Mouse (Mus musculus): ENCODE data around the gene Dusp5. TPM values are rescaled to one million over a fixed set of nuclear protein-coding genes. Genes with fewer than 3 reads are reported as not detected.

Gene Dusp5
- 12.3 TPM for polyA plus RNA-seq (2015; fragmentation: Illumina TruSeq; extraction: RNeasy Lipid Tissue Mini Kit (QIAGEN cat#74804); ENCODE audit: insufficient read depth, low replicate concordance)

DNA sequence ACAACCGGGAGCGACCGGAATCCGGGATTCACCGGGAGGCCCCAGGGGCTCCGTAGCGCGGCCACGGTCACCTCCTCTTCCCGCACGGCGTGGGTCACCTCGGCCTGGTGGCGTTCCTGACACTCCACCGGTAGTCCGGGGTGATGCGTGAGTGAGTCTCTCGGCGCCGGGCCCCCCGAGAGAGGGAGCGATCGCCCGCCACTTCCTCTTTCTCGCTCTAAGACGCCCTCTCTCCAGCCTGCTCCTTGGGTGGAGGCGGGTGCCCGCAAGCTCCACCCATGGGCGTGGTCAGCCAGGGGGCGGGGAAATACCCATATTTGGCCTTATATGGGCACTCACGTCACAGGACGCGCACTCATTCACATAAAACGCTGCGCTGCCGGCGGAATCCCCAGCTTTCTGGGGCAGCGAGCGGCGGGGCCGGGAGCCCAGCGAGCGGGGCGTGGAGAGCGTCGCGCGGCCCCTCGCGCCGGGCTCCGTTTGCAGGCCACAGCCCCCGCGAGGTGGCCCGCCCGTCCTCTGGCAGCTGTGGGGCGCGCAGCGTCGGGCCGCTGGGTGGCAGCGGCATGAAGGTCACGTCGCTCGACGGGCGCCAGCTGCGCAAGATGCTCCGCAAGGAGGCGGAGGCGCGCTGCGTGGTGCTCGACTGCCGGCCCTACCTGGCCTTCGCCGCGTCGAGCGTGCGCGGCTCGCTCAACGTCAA lies at the start of gene Dusp5:
Gene Dusp5 (plus strand): TSS at position 358 of the 703 bp plus-strand sequence.

DNA sequence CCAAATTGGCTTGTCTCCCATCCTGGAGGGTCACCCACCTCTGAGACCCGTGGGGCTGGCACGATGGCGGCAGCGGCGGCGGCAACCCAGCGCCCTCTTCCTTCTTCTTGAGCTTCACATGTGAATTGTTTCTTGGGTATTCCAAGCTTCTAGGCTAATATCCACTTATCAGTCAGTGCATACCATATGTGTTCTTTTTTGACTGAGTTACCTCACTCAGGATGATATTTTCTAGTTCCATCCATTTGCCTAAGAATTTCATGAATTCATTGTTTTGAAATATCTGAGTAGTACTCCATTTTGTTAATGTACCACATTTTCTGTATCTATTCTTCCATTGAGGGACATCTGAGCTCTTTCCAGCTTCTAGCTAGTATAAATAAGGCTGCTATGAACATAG lies 60.1 kb downstream of the Dusp5 start, which contains the start of gene Nutf2-ps1:
Gene Nutf2-ps1 (minus strand): TSS at position 101 of the 400 bp plus-strand sequence.

Other genes with a start within 250 kb of the Dusp5 start
- 20.7 TPM for gene Mxi1, start 218.6 kb upstream of the Dusp5 start, polyA plus RNA-seq (2015; fragmentation: Illumina TruSeq; extraction: RNeasy Lipid Tissue Mini Kit (QIAGEN cat#74804); ENCODE audit: insufficient read depth, low replicate concordance)
- not detected for gene Gm10197, start 157.3 kb upstream of the Dusp5 start, polyA plus RNA-seq (2015; fragmentation: Illumina TruSeq; extraction: RNeasy Lipid Tissue Mini Kit (QIAGEN cat#74804); ENCODE audit: insufficient read depth, low replicate concordance)
- 94.0 TPM for gene Smndc1, start 138.5 kb upstream of the Dusp5 start, polyA plus RNA-seq (2015; fragmentation: Illumina TruSeq; extraction: RNeasy Lipid Tissue Mini Kit (QIAGEN cat#74804); ENCODE audit: insufficient read depth, low replicate concordance)
- gene Nutf2-ps1, start 60.0 kb downstream of the Dusp5 start, polyA plus RNA-seq (2015; fragmentation: Illumina TruSeq; extraction: RNeasy Lipid Tissue Mini Kit (QIAGEN cat#74804); ENCODE audit: insufficient read depth, low replicate concordance): 6.9 TPM
- 76.2 TPM for gene Smc3, start 71.3 kb downstream of the Dusp5 start, polyA plus RNA-seq (2015; fragmentation: Illumina TruSeq; extraction: RNeasy Lipid Tissue Mini Kit (QIAGEN cat#74804); ENCODE audit: insufficient read depth, low replicate concordance)
- gene Rbm20, start 148.2 kb downstream of the Dusp5 start, polyA plus RNA-seq (2015; fragmentation: Illumina TruSeq; extraction: RNeasy Lipid Tissue Mini Kit (QIAGEN cat#74804); ENCODE audit: insufficient read depth, low replicate concordance): 0.07 TPM